Mouse (Mus musculus) myocyte (in vitro differentiated cells): ENCODE measurements at regions not wholly inside any gene's neighbourhood (a gene's known extent, or its start where the extent isn't known, plus 50 kb on each side); places are given as distances from the start of the nearest gene placed in this dataset.
"Not testable (repeated sequence)": the region's sequence is repeated elsewhere in the genome, so short reads cannot be mapped to it uniquely, and the experiment has no call there.

ENCODE experiments used
- H3K27me3 ChIP-seq: one replicate; pipeline ENCODE4 v1.6.1; 2011; ENCODE audit not compliant: control insufficient read depth, insufficient read depth, insufficient read length
- H3K36me3 ChIP-seq: one replicate; pipeline ENCODE4 v1.6.1; 2011; ENCODE audit not compliant: control insufficient read depth, insufficient read depth
- H3K4me2 ChIP-seq: one replicate; pipeline ENCODE4 v1.6.1; 2011; ENCODE audit warnings: low read depth, control low read depth
- H3K4me3 ChIP-seq: one replicate; pipeline ENCODE4 v1.5.1; 2011; ENCODE audit warnings: mild to moderate bottlenecking, control low read depth, moderate library complexity
- H3K79me2 ChIP-seq: one replicate; pipeline ENCODE4 v1.6.1; 2011; ENCODE audit not compliant: control insufficient read depth, insufficient read depth
- H3ac ChIP-seq: one replicate; pipeline ENCODE4 v1.6.1; 2011; ENCODE audit not compliant: control insufficient read depth, insufficient read length
- CEBPB ChIP-seq: IDR thresholded peaks from 2 replicates; pipeline ENCODE4 v1.6.1; 2011; ENCODE audit warnings: mild to moderate bottlenecking, moderate library complexity; ENCODE audit not compliant: poor library complexity, insufficient read depth, severe bottlenecking
- E2F4 ChIP-seq: IDR thresholded peaks from one replicate; pipeline ENCODE4 v1.6.1; 2011; ENCODE audit warnings: mild to moderate bottlenecking, control low read depth, moderate library complexity; ENCODE audit not compliant: insufficient read depth
- MAX ChIP-seq: IDR thresholded peaks from one replicate; pipeline ENCODE4 v1.6.1; 2011; ENCODE audit warnings: low read depth, mild to moderate bottlenecking, control low read depth
- MYOD1 ChIP-seq, 3 experiments: IDR thresholded peaks; one replicate each; pipeline ENCODE4 v1.6.1; 2011; ENCODE audit warnings: control low read depth in 2 of 3, low read depth in 2 of 3, mild to moderate bottlenecking in 2 of 3, moderate library complexity in 1 of 3; ENCODE audit not compliant: insufficient read length in 2 of 3, control insufficient read depth in 1 of 3
- MYOG ChIP-seq, 3 experiments: IDR thresholded peaks; one replicate each; pipeline ENCODE4 v1.6.1; 2011; ENCODE audit warnings: control low read depth in 2 of 3, low read depth in 2 of 3, mild to moderate bottlenecking in 2 of 3; ENCODE audit not compliant: insufficient read length in 2 of 3, control insufficient read depth in 1 of 3, insufficient read depth in 1 of 3
- POLR2A ChIP-seq: IDR thresholded peaks from one replicate; pipeline ENCODE4 v1.6.1; 2011; ENCODE audit warnings: low read depth, mild to moderate bottlenecking, control low read depth, moderate library complexity; ENCODE audit not compliant: insufficient read length
- POLR2AphosphoS2 ChIP-seq: IDR thresholded peaks from one replicate; pipeline ENCODE4 v1.6.1; 2011; ENCODE audit warnings: low read depth, control low read depth; ENCODE audit not compliant: insufficient read length
- REST ChIP-seq: IDR thresholded peaks from one replicate; pipeline ENCODE4 v1.6.1; 2011; ENCODE audit warnings: mild to moderate bottlenecking, control low read depth, moderate library complexity; ENCODE audit not compliant: insufficient read depth, insufficient read length
- SRF ChIP-seq: IDR thresholded peaks from one replicate; pipeline ENCODE4 v1.6.1; 2011; ENCODE audit warnings: low read depth; ENCODE audit not compliant: control insufficient read depth, insufficient read length
- TCF12 ChIP-seq: IDR thresholded peaks from one replicate; pipeline ENCODE4 v1.6.1; 2011; ENCODE audit warnings: mild to moderate bottlenecking, control low read depth; ENCODE audit not compliant: poor library complexity, insufficient read depth, severe bottlenecking
- TCF3 ChIP-seq: IDR thresholded peaks from one replicate; pipeline ENCODE4 v1.6.1; 2011; ENCODE audit warnings: low read depth, control low read depth; ENCODE audit not compliant: insufficient read length
- USF1 ChIP-seq: IDR thresholded peaks from one replicate; pipeline ENCODE4 v1.6.1; 2011; ENCODE audit warnings: low read depth, mild to moderate bottlenecking, control low read depth, moderate library complexity

DNA sequence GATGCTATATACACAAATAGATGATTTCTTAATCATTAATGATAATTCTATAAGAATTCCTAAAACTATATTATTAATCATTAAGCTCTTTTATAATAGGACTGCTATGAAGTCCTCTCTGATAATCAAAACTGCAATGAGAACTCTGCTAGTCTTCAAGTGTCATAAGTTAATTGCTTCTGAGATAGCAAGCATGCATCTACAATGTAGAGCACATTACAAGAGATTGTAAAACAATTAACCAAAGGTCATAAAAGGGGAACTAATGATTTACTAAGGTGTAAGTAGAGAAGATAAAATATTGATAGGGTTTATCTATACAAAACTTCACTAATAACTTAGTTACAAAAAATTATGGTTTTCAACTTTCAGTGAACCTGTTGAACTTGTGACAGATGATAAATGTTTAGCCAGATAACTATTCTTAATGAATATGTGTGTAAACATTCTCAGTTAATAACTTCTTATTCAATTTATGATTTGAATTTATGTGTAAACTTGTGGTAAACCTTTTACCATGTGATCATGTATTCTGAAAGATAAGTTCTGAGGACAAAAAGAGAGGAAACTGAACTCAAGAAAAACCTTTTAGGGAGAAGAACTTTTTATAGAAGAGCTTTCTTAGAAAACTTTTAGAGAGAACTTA lies 284.8 kb downstream of the Plod2 start:
- Histone ChIP-seq H3K27me3 (no peaks in the 10 kb centered on the region), H3ac (no peak overlapping the region), H3K36me3 (no peaks in the 10 kb centered on the region), H3K79me2 (no peaks in the 10 kb centered on the region), H3K4me3 (no peak overlapping the region), H3K4me2 (no peak overlapping the region)
- TF ChIP-seq TCF12 (no peak), CEBPB (no peak), SRF (no peak), MAX (no peak), MYOD1 (IDR thresholded peaks at IDR 0.05; ENCODE audit: control insufficient read depth in 1 of 3, insufficient read length in 2 of 3, low read depth in 2 of 3) (no peak), POLR2A (no peak), USF1 (no peak), E2F4 (no peak), MYOG (IDR thresholded peaks at IDR 0.05; ENCODE audit: control insufficient read depth in 1 of 3, insufficient read depth in 1 of 3, insufficient read length in 2 of 3, low read depth in 2 of 3) (no peak), REST (no peak)

DNA sequence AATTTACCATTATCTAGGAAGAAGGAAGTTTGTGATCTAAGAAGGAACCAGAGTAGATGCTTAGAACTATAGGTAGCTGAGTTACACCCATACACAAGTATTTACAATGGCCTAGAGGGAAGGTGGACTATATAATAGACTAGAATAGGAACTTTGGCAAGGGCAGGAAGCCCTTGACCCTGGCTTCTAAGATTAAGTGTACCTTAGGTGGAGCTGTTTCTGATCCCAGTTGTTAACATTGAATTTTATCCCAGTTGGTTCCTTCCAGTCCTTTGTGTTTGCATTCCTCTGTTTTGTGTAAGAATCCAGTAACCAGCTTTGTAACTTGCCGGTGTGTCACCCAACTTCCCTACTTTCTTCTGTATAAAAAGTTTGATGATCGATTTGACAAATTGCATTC lies 294.1 kb downstream of the Plod2 start:
- H3K79me2 ChIP-seq, H3K4me3 ChIP-seq, H3K27me3 ChIP-seq, H3K4me2 ChIP-seq, H3ac ChIP-seq, H3K36me3 ChIP-seq: not testable (repeated sequence)

DNA sequence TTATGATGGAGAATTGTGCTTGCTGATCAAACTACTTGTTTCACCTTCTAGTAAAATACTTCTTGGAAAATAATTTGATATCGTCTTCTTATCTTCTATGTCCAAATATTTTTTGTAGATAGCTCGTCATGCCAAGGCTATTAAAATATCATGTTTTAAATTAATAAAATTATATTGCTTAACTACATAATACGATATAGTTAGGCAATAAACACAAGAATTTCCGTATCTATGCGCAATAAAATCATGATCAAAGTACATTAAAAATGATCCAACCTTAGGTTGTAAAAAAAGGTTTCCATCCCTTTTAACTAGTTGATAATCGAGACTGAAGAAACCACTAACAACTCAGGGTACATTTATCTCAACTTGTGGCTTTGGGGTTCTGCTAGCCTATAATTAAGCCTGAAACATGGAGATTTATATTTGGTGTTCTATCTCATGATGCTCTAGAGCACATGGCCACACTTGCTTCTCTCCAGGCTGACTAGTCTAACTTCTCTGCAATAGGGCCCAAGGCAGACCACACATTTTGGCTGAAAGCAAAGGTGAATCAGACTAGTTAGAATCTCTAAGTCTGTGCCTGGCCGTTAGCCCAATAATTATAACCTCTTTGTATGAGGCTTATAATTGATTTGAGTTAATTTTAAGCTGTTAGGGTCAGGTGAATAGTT lies 314.5 kb downstream of the Plod2 start:
- Histone ChIP-seq H3K79me2 (no peaks in the 10 kb centered on the region), H3K27me3 (no peaks in the 10 kb centered on the region), H3K4me3 (no peak overlapping the region), H3K36me3 (no peaks in the 10 kb centered on the region), H3K4me2 (no peak overlapping the region), H3ac (no peak overlapping the region)
- no peak for TF ChIP-seq USF1
- no peak for TF ChIP-seq TCF3
- no peak for TF ChIP-seq CEBPB
- no peak for TF ChIP-seq POLR2AphosphoS2
- TF ChIP-seq SRF: no peak
- TF ChIP-seq REST: no peak
- TF ChIP-seq MYOD1 (IDR thresholded peaks at IDR 0.05; ENCODE audit: control insufficient read depth in 1 of 3, insufficient read length in 2 of 3, low read depth in 2 of 3): no peak
- TF ChIP-seq MAX: no peak
- no peak for TF ChIP-seq E2F4
- TF ChIP-seq POLR2A: no peak
- no peak for TF ChIP-seq TCF12
- no peak for TF ChIP-seq MYOG (IDR thresholded peaks at IDR 0.05; ENCODE audit: control insufficient read depth in 1 of 3, insufficient read depth in 1 of 3, insufficient read length in 2 of 3, low read depth in 2 of 3)

DNA sequence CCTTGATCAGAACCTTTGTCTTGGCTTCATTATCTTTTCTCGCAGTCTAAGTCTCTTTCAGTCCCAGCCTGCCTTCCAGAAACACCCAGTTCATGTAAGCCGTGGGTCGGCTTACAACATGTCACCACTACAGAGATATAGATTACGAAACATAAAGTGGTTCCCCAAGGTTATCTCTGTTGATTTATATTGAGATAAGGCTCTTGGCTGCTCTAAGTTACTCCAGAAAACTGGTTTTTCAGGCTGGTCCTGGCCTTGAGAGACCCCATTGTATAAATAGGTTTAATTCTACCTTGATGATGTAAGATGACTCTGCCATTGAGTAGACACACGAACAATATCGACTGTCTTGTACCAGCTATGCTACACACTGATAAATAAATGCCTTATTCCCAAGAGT lies 323.8 kb downstream of the Plod2 start:
- Histone ChIP-seq H3ac (no peak overlapping the region), H3K79me2 (no peaks in the 10 kb centered on the region), H3K4me2 (no peak overlapping the region), H3K4me3 (no peak overlapping the region), H3K36me3 (no peaks in the 10 kb centered on the region), H3K27me3 (no peaks in the 10 kb centered on the region)
- no peak for TF ChIP-seq MAX
- TF ChIP-seq POLR2A: no peak
- TF ChIP-seq MYOG (IDR thresholded peaks at IDR 0.05; ENCODE audit: control insufficient read depth in 1 of 3, insufficient read depth in 1 of 3, insufficient read length in 2 of 3, low read depth in 2 of 3): no peak
- TF ChIP-seq SRF: no peak
- no peak for TF ChIP-seq REST
- no peak for TF ChIP-seq TCF3
- TF ChIP-seq TCF12: no peak
- TF ChIP-seq USF1: no peak
- TF ChIP-seq MYOD1 (IDR thresholded peaks at IDR 0.05; ENCODE audit: control insufficient read depth in 1 of 3, insufficient read length in 2 of 3, low read depth in 2 of 3): no peak

DNA sequence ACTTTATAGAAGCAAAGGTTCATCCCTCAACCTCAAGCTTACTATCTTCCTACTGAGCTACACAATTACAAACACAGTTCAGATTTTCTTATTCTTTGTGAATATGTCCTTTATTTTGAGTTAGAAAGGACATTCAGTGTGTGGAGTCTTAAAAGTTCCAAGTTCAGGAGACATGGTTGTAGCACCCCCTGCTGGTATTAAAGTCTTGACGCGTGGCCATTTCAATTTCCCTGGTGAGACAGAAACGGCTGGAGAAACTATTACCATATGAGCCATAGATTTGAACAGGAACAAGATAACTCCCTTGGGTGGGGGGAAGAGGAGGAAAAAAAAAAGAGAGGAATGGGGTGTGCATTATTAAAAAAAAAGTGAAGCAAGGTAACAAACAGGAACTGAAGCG lies 336.6 kb downstream of the Plod2 start:
- peak overlapping the region; percentile 22 for H3K4me2 ChIP-seq
- H3K27me3 ChIP-seq: no peaks in the 10 kb centered on the region
- no peak overlapping the region for H3ac ChIP-seq
- TF ChIP-seq SRF: no peak
- TF ChIP-seq POLR2A: no peak
- TF ChIP-seq TCF12: no peak
- TF ChIP-seq TCF3: no peak
- TF ChIP-seq MYOG (IDR thresholded peaks at IDR 0.05; ENCODE audit: control insufficient read depth in 1 of 3, insufficient read depth in 1 of 3, insufficient read length in 2 of 3, low read depth in 2 of 3): no peak
- no peak for TF ChIP-seq USF1
- no peak for TF ChIP-seq POLR2AphosphoS2
- no peak for TF ChIP-seq E2F4
- no peak for TF ChIP-seq MYOD1 (IDR thresholded peaks at IDR 0.05; ENCODE audit: control insufficient read depth in 1 of 3, insufficient read length in 2 of 3, low read depth in 2 of 3)
- no peak for TF ChIP-seq CEBPB
- TF ChIP-seq REST: no peak
- no peaks in the 10 kb centered on the region for H3K79me2 ChIP-seq
- no peaks in the 10 kb centered on the region for H3K36me3 ChIP-seq
- no peak overlapping the region for H3K4me3 ChIP-seq
